Mouse (Mus musculus) embryo, embryonic 11 days (tissue): ENCODE measurements around the gene Slc16a13.

Experiments
- DNase-seq: peaks from one replicate; pipeline ENCODE4 v3.0.0-alpha.2; 2015

The Slc16a13 gene

DNA sequence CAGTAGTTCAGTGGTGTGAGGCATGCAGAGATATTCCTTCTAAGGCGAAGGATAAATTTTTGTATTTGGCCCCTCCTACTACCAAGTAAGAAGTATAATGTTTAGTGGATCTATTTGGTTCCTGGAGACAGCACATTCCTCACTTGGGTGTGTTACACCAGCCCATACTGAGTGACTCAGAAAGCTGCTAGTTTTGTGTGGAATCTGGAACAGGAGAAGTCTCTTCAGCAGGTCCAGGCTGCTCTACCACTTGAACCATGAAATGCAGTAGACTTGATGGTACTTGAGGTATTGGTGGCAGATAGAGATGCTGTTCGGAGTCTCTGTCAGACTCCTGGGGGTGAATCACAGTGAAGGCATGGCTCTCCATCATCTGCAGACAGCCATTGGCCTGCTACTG, 10.2 kb downstream of the Slc16a13 start:
- no peak for DNase-seq

DNA sequence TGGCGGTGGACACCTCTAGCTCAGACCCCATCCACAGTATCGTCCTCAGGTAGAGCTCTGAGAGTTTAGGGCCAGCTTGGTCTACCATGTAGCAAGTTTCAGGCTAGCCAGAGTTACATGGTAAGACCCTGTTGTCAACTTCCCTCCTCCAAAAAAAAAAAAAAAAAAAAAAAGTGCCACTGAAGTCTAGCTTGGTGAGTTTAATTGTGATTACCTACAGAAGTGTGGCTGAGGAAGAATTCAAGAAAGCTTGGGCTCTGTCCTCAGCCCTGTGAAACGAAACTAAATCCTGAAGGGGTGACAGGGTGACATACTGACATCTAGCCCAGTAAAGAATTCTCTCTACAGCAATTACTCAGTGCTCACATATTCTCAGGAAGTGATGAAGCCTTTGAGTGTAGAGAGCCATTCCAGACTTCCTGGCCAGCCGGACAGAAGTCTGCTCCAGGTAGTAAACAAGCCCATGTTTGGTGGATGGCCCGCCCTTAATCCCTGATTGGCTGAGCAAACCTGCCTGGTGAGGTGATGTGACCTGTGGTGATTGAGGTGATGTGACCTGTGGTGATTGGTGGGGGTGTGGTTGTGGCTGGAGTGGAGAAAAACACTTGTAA, 12.0 kb downstream of the Slc16a13 start:
- no peak for DNase-seq

DNA sequence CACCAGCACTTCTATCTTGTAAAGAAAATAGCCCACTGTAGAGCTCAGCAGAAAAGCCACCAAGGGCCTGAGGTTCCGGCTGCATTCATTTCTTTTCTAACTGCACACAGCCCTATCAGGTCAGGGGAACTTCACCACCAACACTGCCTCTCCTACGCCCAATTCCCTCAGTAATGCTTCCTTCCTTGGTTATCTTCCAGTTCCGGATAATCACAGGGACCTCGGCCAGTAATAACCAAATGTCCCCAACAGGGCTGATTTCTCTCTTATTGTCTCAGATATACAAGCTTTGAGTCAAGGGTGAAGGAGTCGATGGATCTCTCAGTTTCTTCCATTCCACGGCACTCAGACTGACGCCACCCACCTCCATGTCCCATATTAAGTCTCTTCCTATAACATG, 13.6 kb downstream of the Slc16a13 start:
- DNase-seq: no peak

DNA sequence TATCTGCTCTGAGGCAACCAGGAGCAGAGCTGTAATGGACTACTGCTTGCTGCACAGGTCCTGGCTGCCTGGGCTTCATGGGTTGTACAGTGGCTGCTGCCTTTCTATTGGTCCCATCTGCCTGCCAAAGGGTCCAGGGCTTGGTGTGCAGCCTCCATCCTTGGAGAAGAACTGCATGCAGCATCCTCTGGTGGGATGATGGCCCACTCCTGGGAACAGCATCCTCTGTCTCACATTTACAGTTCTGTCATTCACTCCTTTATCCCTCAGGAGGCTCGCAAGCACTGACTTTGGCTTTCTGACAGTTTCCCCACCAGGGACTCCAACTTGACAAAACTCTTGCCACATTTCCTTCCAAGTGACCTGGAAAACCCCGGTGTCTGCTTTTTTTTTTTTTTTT, 14.1 kb downstream of the Slc16a13 start:
- no peak for DNase-seq

DNA sequence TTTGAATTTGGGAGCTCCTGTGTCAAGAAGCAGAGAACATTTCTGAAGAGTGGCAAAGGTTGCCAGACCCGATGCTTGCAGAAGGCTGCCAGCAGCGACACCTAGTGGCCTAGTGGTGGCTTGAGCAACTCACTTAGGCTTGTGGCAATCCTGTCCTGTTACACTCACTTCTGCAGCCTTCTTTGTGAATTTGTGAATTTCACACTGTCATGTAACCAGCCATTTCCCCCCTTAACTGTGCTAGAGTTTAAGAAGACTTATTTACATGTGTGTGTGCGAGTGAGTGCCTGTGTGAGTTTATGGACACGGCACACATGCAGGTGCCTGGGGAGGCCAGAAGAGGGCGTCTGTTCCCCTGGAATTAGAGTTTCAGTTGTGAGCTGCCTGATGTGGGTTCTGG, 19.2 kb downstream of the Slc16a13 start:
- DNase-seq: peak; percentile 89

DNA sequence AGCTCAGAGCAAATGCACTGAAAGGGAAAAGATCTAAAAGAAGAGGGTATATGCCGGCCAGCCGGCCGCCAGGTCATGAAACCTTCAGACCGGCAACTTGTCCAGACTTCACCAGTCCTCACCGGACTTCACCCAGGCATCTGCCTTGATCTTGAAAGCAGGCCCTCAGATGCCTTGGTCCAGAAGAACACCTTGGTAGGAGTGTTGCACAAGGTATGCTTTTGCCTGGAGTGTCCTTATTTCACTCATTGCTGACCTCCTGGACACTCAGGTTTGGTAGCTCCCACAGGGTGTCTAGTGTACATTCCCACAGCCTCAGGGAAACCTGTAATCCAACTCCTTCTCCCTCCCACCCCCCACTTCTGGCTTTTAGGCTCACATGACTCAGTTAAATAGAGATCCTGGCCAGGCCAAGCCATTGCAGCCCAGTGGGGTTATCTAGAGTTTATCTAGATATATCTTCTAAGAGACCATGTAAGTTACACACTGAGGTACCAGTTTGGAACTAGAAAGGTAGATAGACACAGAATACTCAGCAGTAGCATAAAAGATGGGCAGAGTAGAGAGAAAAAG, 20.7 kb downstream of the Slc16a13 start:
- DNase-seq: no peak

DNA sequence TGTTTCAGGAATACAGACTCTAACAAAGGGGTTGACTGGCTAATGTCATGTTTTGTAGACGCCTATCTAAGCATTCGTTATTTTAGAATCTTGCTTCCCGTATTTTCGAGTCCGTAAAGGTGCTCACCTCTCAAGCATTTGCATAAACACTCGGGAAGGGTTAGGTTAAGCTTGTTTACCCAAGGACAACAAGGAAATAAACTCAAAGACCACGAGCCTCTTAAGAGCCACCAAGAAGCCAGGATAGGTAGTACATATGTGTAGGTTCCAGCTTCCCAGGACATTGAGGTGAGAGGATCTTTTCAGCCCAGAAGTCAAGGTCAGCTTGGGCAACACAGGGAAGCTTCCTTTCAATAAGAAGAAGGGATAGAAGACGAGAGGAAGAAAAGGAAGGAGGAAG, 21.8 kb downstream of the Slc16a13 start:
- DNase-seq: no peak

DNA sequence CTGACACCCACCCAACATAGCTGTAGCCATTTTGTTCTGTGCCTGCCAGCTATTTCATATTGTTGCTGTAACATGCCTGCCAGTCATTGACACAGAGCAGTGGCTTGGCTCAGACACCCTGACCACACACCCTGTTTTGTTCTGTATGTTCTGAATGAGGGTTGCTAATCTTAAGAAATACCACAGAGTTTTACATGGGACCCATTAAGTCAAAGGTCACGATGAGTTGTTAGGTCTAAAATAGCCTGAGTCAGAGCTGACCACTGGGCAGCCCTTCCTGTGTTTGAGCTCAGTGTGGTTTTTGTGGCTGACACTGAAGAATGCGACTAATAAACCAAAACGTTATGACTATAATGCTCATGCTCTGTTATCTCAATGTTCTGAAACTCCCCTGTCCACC, 22.5 kb downstream of the Slc16a13 start:
- no peak for DNase-seq

DNA sequence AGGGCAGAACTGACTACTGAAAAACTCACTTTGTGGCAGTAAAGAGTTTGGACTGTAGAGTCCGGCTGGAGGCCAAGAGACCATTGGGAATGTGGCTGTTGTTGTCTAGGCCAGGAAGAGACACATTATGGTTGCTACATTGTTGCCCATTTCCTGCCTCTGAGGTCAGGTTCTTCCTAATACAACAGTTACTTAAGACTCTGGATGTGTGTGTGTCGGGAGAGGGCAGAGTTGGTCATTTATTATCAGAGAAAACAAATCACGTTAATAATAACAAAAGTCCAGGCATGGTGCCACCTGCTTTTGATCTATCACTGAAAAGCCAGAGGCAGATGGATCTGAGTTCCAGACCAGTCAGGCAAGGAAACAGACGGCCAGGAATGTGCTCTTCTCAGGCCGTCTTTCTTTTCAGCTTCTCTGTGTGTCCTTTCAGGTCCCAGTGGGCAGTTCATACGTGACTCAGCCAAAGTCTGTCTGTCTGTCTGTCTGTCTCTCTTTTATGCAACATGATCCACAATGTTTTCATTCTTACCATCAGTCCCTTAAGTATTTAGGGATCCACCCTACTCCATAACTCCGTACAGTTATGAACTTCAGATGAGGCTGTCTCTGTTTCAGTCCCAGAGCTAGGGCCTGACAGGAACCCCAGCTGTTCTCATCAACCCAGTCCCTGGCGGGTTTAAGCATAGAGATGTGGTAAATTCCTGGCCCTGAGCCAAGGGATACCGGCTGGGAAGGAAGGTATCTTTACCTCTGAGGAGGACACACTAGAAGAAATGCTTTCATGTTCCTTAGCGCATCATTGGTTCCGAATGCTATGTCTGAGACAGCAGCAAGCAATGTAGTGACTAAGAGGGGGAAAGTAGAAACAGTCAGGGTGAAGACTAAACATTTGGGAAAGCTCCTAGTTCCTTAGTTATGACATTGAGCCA, 27.2 kb downstream of the Slc16a13 start:
- DNase-seq: no peak

DNA sequence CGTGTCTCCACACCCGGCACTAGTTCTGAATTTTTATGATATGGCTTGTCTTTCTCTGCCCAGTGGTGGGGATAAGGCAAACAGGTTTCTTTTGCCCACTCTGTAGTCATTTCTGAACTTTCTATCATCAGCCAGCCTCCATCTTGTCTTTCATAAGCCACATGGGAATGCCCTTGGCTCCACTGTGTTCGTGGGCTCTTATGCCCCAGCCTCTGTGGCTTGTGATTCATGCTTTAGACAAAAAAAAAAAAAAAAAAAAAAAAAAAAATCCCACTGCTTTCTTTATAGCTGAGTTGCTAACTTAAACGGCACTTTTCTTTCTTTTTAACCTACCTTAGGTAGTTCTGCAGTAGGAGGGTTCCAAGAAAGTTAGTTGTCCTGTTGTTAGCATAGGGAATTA, 28.7 kb downstream of the Slc16a13 start:
- no peak for DNase-seq

DNA sequence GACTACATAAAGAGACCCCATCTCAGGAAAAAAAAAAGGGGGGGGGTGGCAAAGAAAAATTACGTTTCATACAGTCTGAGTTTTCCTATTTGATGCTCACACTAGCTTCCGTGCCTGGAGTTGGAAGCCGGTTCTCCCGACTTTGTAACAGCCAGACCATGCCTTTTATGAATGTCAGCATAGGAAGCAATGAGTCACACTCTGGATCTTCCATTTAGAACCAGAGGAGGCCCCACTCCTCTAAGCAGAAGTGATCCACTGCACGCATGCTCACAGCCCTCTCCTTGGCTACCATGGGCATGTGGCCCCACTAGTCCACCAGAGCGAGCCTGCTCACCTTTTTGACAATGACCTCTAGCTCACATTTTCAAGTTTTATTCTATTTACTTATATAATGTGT, 29.7 kb downstream of the Slc16a13 start:
- no peak for DNase-seq

DNA sequence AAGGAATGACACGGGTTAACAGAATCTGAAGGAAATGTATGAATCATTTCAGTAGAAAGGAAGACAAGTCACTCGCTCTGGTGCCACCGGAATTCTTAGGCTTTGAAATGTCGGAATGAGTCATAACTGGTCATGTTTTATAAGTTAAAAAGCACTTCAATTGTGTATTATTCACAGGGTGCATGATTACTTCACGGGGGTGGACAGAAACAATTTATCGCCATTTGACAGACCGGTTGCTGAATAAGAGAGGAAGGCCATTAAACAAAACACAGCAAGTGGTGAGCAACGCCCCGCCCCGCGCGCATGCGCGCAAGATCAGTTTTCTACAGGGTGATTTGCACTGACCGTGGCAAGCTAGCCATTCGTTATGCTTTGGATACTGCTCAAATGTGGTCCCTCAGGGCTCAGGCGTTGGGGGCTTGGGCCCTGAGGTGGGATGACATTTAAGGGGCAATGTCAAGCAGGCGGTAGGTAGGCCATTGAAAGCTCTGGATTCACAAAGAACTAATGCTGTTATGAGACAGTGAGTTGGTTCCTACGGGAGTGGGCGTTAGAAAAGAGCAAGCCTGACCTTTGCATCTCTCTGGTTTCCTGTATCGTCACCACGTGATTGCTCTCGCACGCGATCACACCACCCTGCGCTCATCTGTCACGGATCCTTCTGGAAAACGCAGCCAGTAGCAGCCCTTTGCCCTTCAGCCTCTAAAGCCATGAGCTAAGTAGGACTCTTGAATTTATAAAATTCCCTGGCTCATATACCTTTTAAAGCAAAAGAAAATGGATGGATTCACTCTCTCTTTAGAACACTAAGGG, 31.3 kb downstream of the Slc16a13 start:
- DNase-seq: no peak

DNA sequence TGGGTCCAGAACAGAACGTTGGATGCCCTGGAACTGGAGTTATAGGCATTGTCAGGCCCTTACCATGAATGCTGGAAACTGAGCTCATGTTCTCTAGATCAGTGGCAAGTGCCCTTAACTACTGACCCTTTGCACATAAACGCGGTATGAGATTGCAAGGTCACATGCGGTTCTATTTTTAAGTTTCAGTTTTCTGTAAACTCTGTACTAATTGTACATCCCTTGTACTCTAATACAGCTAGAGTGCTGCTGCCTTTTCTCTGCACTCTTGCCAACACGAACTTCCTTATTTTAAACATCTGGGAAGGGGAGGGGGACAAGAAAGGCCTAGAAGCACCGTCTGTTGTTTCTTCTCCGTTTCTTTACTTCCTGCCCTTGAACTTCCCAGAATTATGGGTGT, 35.7 kb downstream of the Slc16a13 start:
- DNase-seq: no peak

DNA sequence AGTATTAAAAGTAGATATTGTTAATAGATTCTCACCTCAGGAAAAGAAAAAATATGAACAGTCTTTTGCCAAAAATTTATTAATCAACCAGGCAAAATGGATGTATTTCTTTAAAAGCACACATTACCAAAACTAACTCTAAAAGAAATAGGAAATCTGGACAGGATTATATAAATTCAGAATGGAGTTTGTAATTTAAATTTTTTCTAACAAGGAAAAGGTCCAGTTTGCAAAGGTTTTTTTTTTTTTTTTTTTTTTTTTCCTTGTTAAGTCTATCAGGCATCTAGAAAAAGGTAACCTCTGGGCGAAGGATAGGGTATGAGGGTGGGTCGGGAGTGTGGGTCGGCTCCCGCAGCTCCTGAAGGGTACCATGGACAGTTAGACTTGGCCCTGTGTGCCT, 40.4 kb downstream of the Slc16a13 start:
- DNase-seq: no peak

DNA sequence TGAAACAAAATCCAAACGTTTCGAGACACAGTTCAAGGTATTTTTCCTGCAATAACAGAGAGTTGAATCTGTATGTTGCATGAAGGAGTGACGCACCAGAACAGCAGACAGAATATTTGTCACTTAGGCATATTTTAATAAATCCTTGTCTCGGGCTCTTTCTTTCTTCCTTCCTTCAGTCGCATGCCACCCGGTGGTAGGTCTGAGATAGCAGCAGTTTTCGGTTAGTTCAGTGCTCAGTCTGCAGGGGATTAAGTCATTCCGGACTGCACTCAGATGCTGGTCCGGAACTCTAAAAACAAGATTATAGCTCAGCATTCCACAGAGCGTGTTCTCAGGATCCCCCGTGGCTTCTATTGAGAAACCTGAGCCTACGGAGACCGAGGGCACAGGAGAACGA, 41.5 kb downstream of the Slc16a13 start:
- DNase-seq: peak; percentile 62

DNA sequence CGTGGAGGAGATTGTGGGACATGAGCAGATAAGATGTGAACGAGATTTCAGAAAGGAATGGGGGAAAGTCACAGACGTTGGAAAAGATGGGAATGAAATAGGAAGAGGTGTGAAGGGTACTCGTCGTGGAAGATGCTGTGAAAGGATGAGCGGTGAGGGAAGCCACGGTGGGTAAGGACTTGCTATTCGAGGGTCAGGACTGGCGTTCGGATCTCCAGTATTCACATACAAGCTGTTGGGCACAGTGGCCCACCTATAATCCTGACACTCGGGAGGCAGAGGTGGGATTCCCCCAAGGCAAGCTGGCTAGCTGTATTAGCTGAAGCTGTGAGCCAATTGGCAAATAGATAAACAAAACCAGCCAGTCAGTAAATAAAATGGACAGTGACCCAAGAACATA, 42.1 kb downstream of the Slc16a13 start:
- no peak for DNase-seq

DNA sequence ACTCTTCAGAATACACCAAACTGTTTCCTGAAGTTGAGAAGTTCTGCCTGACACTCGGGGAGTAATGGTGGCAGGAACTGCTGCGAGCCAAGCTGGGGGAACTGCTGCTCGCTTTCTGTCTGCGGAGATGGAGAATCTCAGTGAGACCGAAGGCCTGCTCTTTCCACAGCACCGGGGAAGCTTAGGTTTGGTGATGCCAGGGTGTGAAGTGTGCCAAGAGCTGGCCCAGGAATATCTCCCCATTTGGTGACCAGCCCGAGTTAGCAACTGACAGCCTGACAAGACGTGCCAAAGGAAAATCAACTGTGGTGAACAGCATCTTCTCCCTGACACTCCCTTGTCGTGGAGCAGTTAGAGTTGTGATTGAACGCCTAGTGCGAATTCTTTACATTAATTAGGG, 42.6 kb downstream of the Slc16a13 start:
- DNase-seq: no peak

DNA sequence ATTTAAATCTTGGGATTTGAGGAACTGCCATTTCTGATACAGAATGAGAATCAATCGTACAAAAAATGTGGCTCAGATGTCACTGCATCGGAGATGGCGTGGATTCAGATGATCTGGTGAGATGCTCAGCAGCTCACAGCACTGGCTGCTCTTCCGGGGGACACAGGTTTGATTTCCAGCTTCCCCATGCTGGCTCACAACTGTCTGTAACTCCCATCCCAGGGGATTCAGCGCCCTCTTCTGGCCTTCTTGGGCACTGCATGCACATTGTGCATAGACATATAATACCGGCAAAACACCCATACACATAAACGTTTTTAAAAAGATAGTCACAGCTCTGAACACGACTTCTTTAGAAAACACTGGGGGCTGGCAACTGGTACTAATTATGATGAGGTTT, 43.2 kb downstream of the Slc16a13 start:
- DNase-seq: no peak

DNA sequence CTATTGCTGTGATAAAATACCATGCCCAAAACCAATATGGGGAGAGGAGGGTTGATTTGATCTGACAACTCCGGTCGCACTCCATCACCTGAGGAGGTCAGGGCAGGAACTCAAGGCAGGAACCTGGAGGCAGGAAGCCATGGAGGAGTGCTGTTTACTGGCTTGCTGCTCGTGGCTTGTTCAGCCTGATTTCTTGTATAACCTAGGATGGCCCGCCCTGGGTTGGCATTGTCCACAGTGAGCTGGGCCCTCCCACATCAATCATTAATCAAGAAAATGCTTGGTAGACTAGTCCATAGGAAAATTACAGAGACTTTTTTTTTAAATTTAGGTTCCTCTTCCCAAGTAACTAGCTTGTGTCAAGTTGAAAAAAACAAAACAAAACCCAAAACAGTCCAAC, 46.4 kb downstream of the Slc16a13 start:
- no peak for DNase-seq

DNA sequence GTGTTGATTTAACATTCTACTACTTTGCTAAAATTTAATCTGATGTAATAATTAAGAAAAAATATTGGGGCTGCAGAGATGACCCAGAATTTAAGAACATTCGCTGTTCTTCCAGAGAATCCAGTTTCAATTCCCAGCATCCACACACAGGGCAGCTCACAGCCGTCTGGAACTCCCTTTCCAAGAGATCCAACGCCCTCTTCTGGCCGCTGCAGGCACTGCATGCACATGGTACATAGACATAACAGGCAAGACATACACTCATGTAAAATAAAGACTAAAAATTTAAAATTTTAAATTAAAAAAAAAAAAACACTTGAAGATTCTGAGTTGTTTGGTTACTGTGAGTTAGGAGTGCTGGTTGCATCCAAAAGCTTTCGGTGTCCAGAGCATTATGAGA, 48.6 kb downstream of the Slc16a13 start:
- no peak for DNase-seq

DNA sequence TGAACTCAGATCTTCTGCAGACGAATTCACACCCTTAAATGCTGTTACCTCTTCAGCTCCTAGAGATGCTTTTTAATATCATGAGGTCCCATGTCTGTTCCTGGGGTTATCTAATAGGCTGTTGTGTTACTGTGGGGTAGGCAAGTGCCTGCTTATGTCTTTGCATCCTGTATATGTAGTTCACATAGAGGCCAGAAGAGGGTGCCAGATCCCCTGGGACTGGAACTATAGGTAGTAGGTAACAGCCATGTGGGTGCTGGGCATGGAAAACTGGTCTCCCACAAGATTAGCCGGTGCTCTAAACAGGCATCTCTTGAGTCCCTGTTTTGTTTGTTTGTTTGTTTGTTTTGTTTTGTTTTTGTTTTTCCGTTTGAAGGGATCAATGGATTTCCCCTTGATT, 49.0 kb downstream of the Slc16a13 start:
- peak; percentile 12 for DNase-seq

DNA sequence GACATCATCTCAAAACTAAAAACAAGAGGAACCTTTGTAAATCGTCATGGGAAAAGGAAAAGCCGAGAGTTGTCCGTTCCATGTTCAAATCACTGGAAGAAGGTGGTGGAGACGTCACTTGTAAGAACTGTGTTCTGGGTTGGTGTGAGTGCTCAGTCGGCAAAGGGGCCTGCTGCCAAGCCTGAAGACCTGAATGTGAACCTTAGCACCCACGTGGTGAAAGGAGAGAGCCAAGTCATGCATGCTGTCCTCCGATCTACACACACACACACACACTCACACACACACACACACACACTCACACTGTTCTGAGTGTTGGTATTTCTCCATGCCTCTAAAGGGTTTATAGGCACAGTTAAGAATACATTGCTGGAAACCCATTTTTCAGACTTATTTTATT, 49.7 kb downstream of the Slc16a13 start:
- DNase-seq: no peak

DNA sequence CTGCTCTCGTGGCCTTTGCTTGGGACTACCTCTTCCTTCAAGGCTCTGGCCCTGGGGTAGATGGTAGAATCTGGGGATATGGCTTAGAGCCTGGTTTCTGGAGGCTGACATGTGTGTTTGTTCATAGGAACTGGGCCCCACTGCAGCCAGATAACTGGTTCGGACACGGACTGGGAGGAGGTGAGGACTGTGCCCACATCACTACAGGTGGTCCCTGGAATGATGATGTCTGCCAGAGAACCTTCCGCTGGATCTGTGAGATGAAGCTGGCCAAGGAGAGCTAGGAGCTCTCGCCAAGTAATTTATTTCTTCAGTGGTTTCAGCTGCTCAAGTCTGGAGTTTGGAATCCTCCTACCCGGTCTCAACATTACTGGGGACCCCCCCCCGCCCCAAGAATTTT, 50.6 kb downstream of the Slc16a13 start:
- no peak for DNase-seq
